Comparison of ENCODE assay signal across 12 mouse cellular contexts in genomic region chr5:129182554-129182953, GRCm38 (mm10).
DNase-seq lines count a peak whose midpoint lies in the region; TF ChIP-seq lines count a peak whose summit lies in the region.
"Had no signal": no experiment of that assay in that cellular context is flagged by ENCODE, and none has a peak within 500 bp of the region (broad histone marks: within the 10 kb centered on the region; RNA-seq: fewer than 3 reads in every experiment).

No protein-coding gene starts in this region.

- TF ChIP-seq POLR2A in brain, embryonic 14.5 days (IDR thresholded peaks at IDR 0.05; ENCODE audit: borderline replicate concordance, extremely low read depth, insufficient read depth, insufficient read length, poor library complexity, severe bottlenecking): no peak

- no peak for TF ChIP-seq CTCF in brain, embryonic 14.5 days (IDR thresholded peaks at IDR 0.05; ENCODE audit: borderline replicate concordance, extremely low read depth, insufficient read depth, insufficient read length)

- peak; percentile 21 for DNase-seq in layer of hippocampus, adult 9-11 months
- DNase-seq in layer of hippocampus, adult 11-12 months (ENCODE audit: low spot score): no peak
- peak; percentile 55 for DNase-seq in right cerebral cortex, adult 18-20 months
- DNase-seq in right cerebral cortex, postnatal 10 days (ENCODE audit: low spot score in 2 of 2): no peak
- peak; percentile 50 for DNase-seq in brain, embryonic 14.5 days (ENCODE audit: low read depth)
- no peak for DNase-seq in gastrocnemius, postnatal 10 days
- DNase-seq: adrenal gland, postnatal 14 days; cerebellum, adult 2 months; cerebellum, postnatal 10 days; forebrain, postnatal 0 days; heart, adult 18-20 months; heart, postnatal 14 days had no signal

Comparison
In these comparisons a context has a peak if more than half of its experiments do, and no peak if none do; other contexts are left out.
1. DNase-seq: peak in layer of hippocampus, adult 9-11 months (single experiment), right cerebral cortex, adult 18-20 months (single experiment) and brain, embryonic 14.5 days (single experiment); none in layer of hippocampus, adult 11-12 months (single experiment), right cerebral cortex, postnatal 10 days (0 of 2) and gastrocnemius, postnatal 10 days (single experiment).